Mouse (Mus musculus): Measurements from ENCODE around the gene Pfn3. TPM values are rescaled to one million over a fixed set of nuclear protein-coding genes. Genes with fewer than 3 reads are reported as not detected.

Gene Pfn3
- polyA plus RNA-seq, 1 experiment from 2014 or later = 0.29 TPM

- H3K9me3 ChIP-seq = no peaks in the 10 kb centered on the region
- no peaks in the 10 kb centered on the region for H3K36me3 ChIP-seq
- no peak overlapping the region for H3K27ac ChIP-seq
- H3K4me3 ChIP-seq = 0 out of 2 replicates have a peak overlapping the region, but pooled peaks have one; percentile 2
- peaks cover 8% of the 10 kb centered on the region for H3K4me1 ChIP-seq
- 0 out of 2 replicates have a peak overlapping the region, but pooled peaks have one; percentile 35 for H3K9ac ChIP-seq
- WGBS = 10% methylated on average over 11 of the region's 11 CpGs
- ATAC-seq (ENCODE audit: low FRiP score, low read depth) = peak; percentile 89
- H3K4me2 ChIP-seq (replicated peaks) = peak overlapping the region; percentile 47
- peaks cover 11% of the 10 kb centered on the region; the same call in 1 of the 2 replicates for H3K27me3 ChIP-seq
Observed at GRCm38 (mm10) chr13:55404853-55405782, 9.9 kb downstream of the Pfn3 start.

GRCm38 (mm10) chr13:55403935-55404852 is 10.8 kb downstream of the Pfn3 start:
- Histone ChIP-seq H3K27me3 (peaks cover 11% of the 10 kb centered on the region; the same call in 1 of the 2 replicates), H3K9ac (0 out of 2 replicates have a peak overlapping the region, but pooled peaks have one; percentile 19), H3K36me3 (no peaks in the 10 kb centered on the region), H3K27ac (no peak overlapping the region), H3K4me1 (peaks cover 8% of the 10 kb centered on the region), H3K4me3 (no peak overlapping the region), H3K4me2 (replicated peaks) (no peak overlapping the region), H3K9me3 (no peaks in the 10 kb centered on the region)
- no peak for ATAC-seq (ENCODE audit: low FRiP score, low read depth)
- 61% methylated on average over 15 of the region's 15 CpGs for WGBS

- H3K4me2 ChIP-seq (replicated peaks) = no peak overlapping the region
- H3K4me3 ChIP-seq = no peak overlapping the region
- H3K27me3 ChIP-seq = peaks cover 7% of the 10 kb centered on the region; the same call in 1 of the 2 replicates
- H3K27ac ChIP-seq = no peak overlapping the region
- 74% methylated on average over 7 of the region's 7 CpGs for WGBS
- no peaks in the 10 kb centered on the region for H3K36me3 ChIP-seq
- ATAC-seq (ENCODE audit: low FRiP score, low read depth) = no peak
- no peaks in the 10 kb centered on the region for H3K9me3 ChIP-seq
- peaks cover 8% of the 10 kb centered on the region for H3K4me1 ChIP-seq
- H3K9ac ChIP-seq = no peak overlapping the region
Observed at GRCm38 (mm10) chr13:55403266-55403665, 11.8 kb downstream of the Pfn3 start.

- no peak overlapping the region for H3K4me3 ChIP-seq
- H3K9ac ChIP-seq = no peak overlapping the region
- no peak overlapping the region for H3K4me2 ChIP-seq (replicated peaks)
- H3K27ac ChIP-seq = no peak overlapping the region
- H3K9me3 ChIP-seq = no peaks in the 10 kb centered on the region
- H3K36me3 ChIP-seq = no peaks in the 10 kb centered on the region
- 84% methylated on average over 1 of the region's 1 CpGs for WGBS
- peaks cover 7% of the 10 kb centered on the region for H3K27me3 ChIP-seq
- ATAC-seq (ENCODE audit: low FRiP score, low read depth) = no peak
- H3K4me1 ChIP-seq = peaks cover under 1% of the 10 kb centered on the region; the same call in 1 of the 2 replicates
Observed at GRCm38 (mm10) chr13:55400039-55400346, 15.0 kb downstream of the Pfn3 start.

- H3K9ac ChIP-seq = no peak overlapping the region
- no peak overlapping the region for H3K4me2 ChIP-seq (replicated peaks)
- no peaks in the 10 kb centered on the region for H3K4me1 ChIP-seq
- 70% methylated on average over 5 of the region's 5 CpGs for WGBS
- ATAC-seq (ENCODE audit: low FRiP score, low read depth) = no peak
- H3K9me3 ChIP-seq = no peaks in the 10 kb centered on the region
- H3K27ac ChIP-seq = no peak overlapping the region
- no peak overlapping the region for H3K4me3 ChIP-seq
- H3K36me3 ChIP-seq = no peaks in the 10 kb centered on the region
- peaks cover 7% of the 10 kb centered on the region for H3K27me3 ChIP-seq
Observed at GRCm38 (mm10) chr13:55399300-55400038, 15.6 kb downstream of the Pfn3 start.

GRCm38 (mm10) chr13:55398088-55398487 is 16.9 kb downstream of the Pfn3 start, which contains the start of gene Slc34a1:
TSS of gene Slc34a1 (plus strand) at chr13:55398187.
- no peak within 1 kb of the TSS for H3K4me3 ChIP-seq
- ATAC-seq (ENCODE audit: low FRiP score, low read depth) = no peak
- H3K9ac ChIP-seq = no peak within 1 kb of the TSS
- no peaks in the 10 kb centered on the region for H3K36me3 ChIP-seq
- H3K27ac ChIP-seq = no peak within 1 kb of the TSS
- 93% methylated on average over 1 of the region's 1 CpGs for WGBS
- H3K9me3 ChIP-seq = no peaks in the 10 kb centered on the region
- no peak within 1 kb of the TSS for H3K4me2 ChIP-seq (replicated peaks)
- no peaks in the 10 kb centered on the region for H3K4me1 ChIP-seq
- peaks cover 7% of the 10 kb centered on the region for H3K27me3 ChIP-seq

- 69% methylated on average over 4 of the region's 4 CpGs for WGBS
- H3K27ac ChIP-seq = no peak overlapping the region
- no peaks in the 10 kb centered on the region; the same call in 1 of the 2 replicates for H3K27me3 ChIP-seq
- H3K4me3 ChIP-seq = no peak overlapping the region
- H3K4me1 ChIP-seq = no peaks in the 10 kb centered on the region
- H3K9ac ChIP-seq = no peak overlapping the region
- no peak overlapping the region for H3K4me2 ChIP-seq (replicated peaks)
- ATAC-seq (ENCODE audit: low FRiP score, low read depth) = no peak
- no peaks in the 10 kb centered on the region for H3K9me3 ChIP-seq
- no peaks in the 10 kb centered on the region for H3K36me3 ChIP-seq
Observed at GRCm38 (mm10) chr13:55392933-55393332, 22.1 kb downstream of the Pfn3 start.

- Histone ChIP-seq H3K27ac (no peak overlapping the region), H3K4me3 (no peak overlapping the region), H3K9me3 (no peaks in the 10 kb centered on the region), H3K27me3 (no peaks in the 10 kb centered on the region), H3K36me3 (no peaks in the 10 kb centered on the region), H3K9ac (no peak overlapping the region), H3K4me1 (no peaks in the 10 kb centered on the region), H3K4me2 (replicated peaks) (no peak overlapping the region)
- ATAC-seq (ENCODE audit: low FRiP score, low read depth) = no peak
- WGBS = 71% methylated on average over 1 of the region's 1 CpGs
Observed at GRCm38 (mm10) chr13:55391626-55392029, 23.4 kb downstream of the Pfn3 start.

- H3K4me3 ChIP-seq = no peak overlapping the region
- H3K4me2 ChIP-seq (replicated peaks) = no peak overlapping the region
- H3K27ac ChIP-seq = no peak overlapping the region
- no peaks in the 10 kb centered on the region for H3K27me3 ChIP-seq
- H3K9me3 ChIP-seq = no peaks in the 10 kb centered on the region
- no peak overlapping the region for H3K9ac ChIP-seq
- H3K36me3 ChIP-seq = no peaks in the 10 kb centered on the region
- no peak for ATAC-seq (ENCODE audit: low FRiP score, low read depth)
- 81% methylated on average over 3 of the region's 3 CpGs for WGBS
- no peaks in the 10 kb centered on the region for H3K4me1 ChIP-seq
Observed at GRCm38 (mm10) chr13:55390644-55391043, 24.4 kb downstream of the Pfn3 start.

GRCm38 (mm10) chr13:55381790-55382189 is 33.2 kb downstream of the Pfn3 start:
- H3K9ac ChIP-seq = no peak overlapping the region
- H3K4me3 ChIP-seq = no peak overlapping the region
- 0 out of 2 replicates have a peak, but pooled peaks have one; percentile 15 for ATAC-seq (ENCODE audit: low FRiP score, low read depth)
- peaks cover 10% of the 10 kb centered on the region; the same call in 1 of the 2 replicates for H3K4me1 ChIP-seq
- no peak overlapping the region for H3K27ac ChIP-seq
- no peaks in the 10 kb centered on the region for H3K36me3 ChIP-seq
- H3K27me3 ChIP-seq = peaks cover 53% of the 10 kb centered on the region
- H3K9me3 ChIP-seq = no peaks in the 10 kb centered on the region
- 81% methylated on average over 4 of the region's 4 CpGs for WGBS
- no peak overlapping the region for H3K4me2 ChIP-seq (replicated peaks)

- ATAC-seq (ENCODE audit: low FRiP score, low read depth) = peak; percentile 51; the same call in 1 of the 2 replicates
- H3K27ac ChIP-seq = no peak overlapping the region
- WGBS = 5% methylated on average over 32 of the region's 32 CpGs
- peak overlapping the region; percentile 20 for H3K4me3 ChIP-seq
- H3K4me2 ChIP-seq (replicated peaks) = peak overlapping the region; percentile 52
- peak overlapping the region; percentile 26; the same call in 1 of the 2 replicates for H3K9ac ChIP-seq
- peaks cover 10% of the 10 kb centered on the region; the same call in 1 of the 2 replicates for H3K4me1 ChIP-seq
- H3K27me3 ChIP-seq = peaks cover 74% of the 10 kb centered on the region
- H3K9me3 ChIP-seq = no peaks in the 10 kb centered on the region
- H3K36me3 ChIP-seq = no peaks in the 10 kb centered on the region
Observed at GRCm38 (mm10) chr13:55378907-55379580, 36.0 kb downstream of the Pfn3 start.

Data from limb, embryonic 13.5 days (tissue).